Mouse (Mus musculus) midbrain, embryonic 16.5 days (tissue): ENCODE results near the gene Zfp398. TPM values are rescaled to one million over a fixed set of nuclear protein-coding genes. Genes with fewer than 3 reads are reported as not detected.

ENCODE experiments used
- ATAC-seq: fragments of 200-750 bp; cut with Nextera tagmentation; 2 replicates; pipeline ENCODE4 v1.8.0; 2017; ENCODE audit warnings: moderate TSS enrichment
- H3K27ac ChIP-seq: fragments of 300-500 bp; sonication (generic); 2 replicates; pipeline ENCODE4 v1.5.1; 2014; ENCODE audit warnings: mild to moderate bottlenecking, low read length, mixed read lengths
- H3K27me3 ChIP-seq: fragments of 300-500 bp; sonication (generic); 2 replicates; pipeline ENCODE4 v1.6.1; 2014; ENCODE audit warnings: low read depth, low read length, mixed read lengths; ENCODE audit not compliant: control insufficient read depth, insufficient read depth
- H3K36me3 ChIP-seq: fragments of 300-500 bp; sonication (generic); 2 replicates; pipeline ENCODE4 v1.6.1; 2014; ENCODE audit warnings: mild to moderate bottlenecking, low read length, moderate library complexity, mixed read lengths; ENCODE audit not compliant: control insufficient read depth, insufficient read depth
- H3K4me1 ChIP-seq: fragments of 300-500 bp; sonication (generic); 2 replicates; pipeline ENCODE4 v1.6.1; 2014; ENCODE audit warnings: mild to moderate bottlenecking, low read length, mixed read lengths; ENCODE audit not compliant: control insufficient read depth, insufficient read depth
- H3K4me2 ChIP-seq: fragments of 300-500 bp; sonication (generic); 2 replicates; pipeline ENCODE4 v1.6.1; 2014; ENCODE audit warnings: mild to moderate bottlenecking, low read length, mixed read lengths
- H3K4me3 ChIP-seq: fragments of 300-500 bp; sonication (generic); 2 replicates; pipeline ENCODE4 v1.5.1; 2014; ENCODE audit warnings: low read depth, mild to moderate bottlenecking, low read length, moderate library complexity, mixed read lengths
- H3K9ac ChIP-seq: fragments of 300-500 bp; sonication (generic); 2 replicates; pipeline ENCODE4 v1.6.1; 2014; ENCODE audit warnings: low read depth, low read length, mixed read lengths
- H3K9me3 ChIP-seq: fragments of 300-500 bp; sonication (generic); replicated peaks from 2 replicates; pipeline ENCODE4 v1.6.1; 2014; ENCODE audit warnings: mild to moderate bottlenecking, low read length, mixed read lengths; ENCODE audit not compliant: control insufficient read depth, poor library complexity, severe bottlenecking
- WGBS: fragments of 180-500 bp; shearing (Covaris S2); extraction: QIAGEN DNeasy Blood & Tissue Kit; methylation state at CpG from one replicate; pipeline ENCODE4 v1.1.7; 2014; 5-methylcytosine and 5-hydroxymethylcytosine counted together
- polyA plus RNA-seq: library from polyadenylated mRNA; unstranded; fragments of >200 nt; fragmentation: Nextera tagmentation; extraction: Ambion mirVana; gene quantifications from 2 replicates; pipeline ENCODE4 v1.2.1, GENCODE M21; 2015

Gene Zfp398
- polyA plus RNA-seq, 1 experiment from 2014 or later, result 18.9 TPM

- Histone ChIP-seq H3K4me2 (no peak overlapping the region), H3K27ac (no peak overlapping the region), H3K9me3 (no peaks in the 10 kb centered on the region), H3K9ac (no peak overlapping the region), H3K4me1 (no peaks in the 10 kb centered on the region), H3K36me3 (peaks cover 51% of the 10 kb centered on the region), H3K27me3 (no peaks in the 10 kb centered on the region), H3K4me3 (no peak overlapping the region)
- WGBS, result 44% methylated on average over 19 of the region's 19 CpGs
- ATAC-seq, result no peak
Measured at GRCm38 (mm10) chr6:47904361-47904760, 68.9 kb downstream of the Zfp398 start.

- H3K4me2 ChIP-seq, result no peak overlapping the region
- H3K9me3 ChIP-seq, result no peaks in the 10 kb centered on the region
- H3K27ac ChIP-seq, result no peak overlapping the region
- H3K4me1 ChIP-seq, result no peaks in the 10 kb centered on the region
- no peaks in the 10 kb centered on the region for H3K27me3 ChIP-seq
- H3K4me3 ChIP-seq, result no peak overlapping the region
- no peak overlapping the region for H3K9ac ChIP-seq
- peaks cover 48% of the 10 kb centered on the region for H3K36me3 ChIP-seq
- WGBS, result 60% methylated on average over 44 of the region's 44 CpGs
- peak; percentile 34; the same call in 1 of the 2 replicates for ATAC-seq
Measured at GRCm38 (mm10) chr6:47904917-47905695, 69.6 kb downstream of the Zfp398 start.

DNA sequence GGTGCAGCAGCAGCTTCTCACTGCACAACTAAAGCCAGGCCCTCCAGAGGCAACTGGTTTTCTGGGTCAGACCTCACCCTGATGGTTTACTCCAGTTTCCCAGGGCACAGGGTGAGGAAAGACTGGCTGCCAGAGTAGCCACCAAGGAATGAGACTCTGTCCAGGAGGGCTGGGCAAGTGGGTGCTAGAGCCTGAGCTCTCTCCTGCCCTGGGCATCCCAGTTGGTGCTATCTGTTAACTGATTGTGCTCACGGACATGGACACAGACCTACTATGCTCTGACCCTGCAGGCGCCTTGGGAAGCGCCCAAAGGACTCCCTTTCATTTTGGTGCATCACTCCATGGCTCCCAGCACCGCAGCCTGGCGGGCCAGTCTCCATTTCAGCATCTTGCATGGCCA is 70.9 kb downstream of the Zfp398 start:
- Histone ChIP-seq H3K4me2 (no peak overlapping the region), H3K27me3 (no peaks in the 10 kb centered on the region), H3K9me3 (no peaks in the 10 kb centered on the region), H3K4me3 (no peak overlapping the region), H3K36me3 (peaks cover 41% of the 10 kb centered on the region), H3K4me1 (no peaks in the 10 kb centered on the region), H3K9ac (no peak overlapping the region), H3K27ac (no peak overlapping the region)
- ATAC-seq, result no peak
- WGBS, result 97% methylated on average over 5 of the region's 5 CpGs

DNA sequence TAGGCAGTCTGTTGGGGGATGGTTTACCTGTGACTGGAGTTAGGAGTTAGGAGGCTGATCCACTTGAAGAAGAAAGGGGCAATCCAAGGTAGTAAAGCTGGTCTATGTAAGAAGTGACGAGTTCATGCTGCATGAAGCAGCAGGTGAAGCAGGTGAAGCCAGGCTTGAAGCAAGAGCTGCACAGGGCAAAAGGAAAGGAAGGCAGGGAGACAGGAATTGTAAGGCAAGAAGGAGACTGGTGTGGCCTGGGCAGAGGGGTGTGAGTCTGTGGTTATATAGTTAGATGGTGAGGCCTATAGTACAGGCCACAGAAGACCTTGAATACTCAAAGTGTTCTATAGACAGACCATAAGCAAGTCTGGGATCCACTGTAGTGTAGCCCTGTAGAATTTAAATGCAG is 73.5 kb downstream of the Zfp398 start:
- no peaks in the 10 kb centered on the region for H3K4me1 ChIP-seq
- 88% methylated on average over 1 of the region's 1 CpGs for WGBS
- H3K4me2 ChIP-seq, result no peak overlapping the region
- no peak overlapping the region for H3K9ac ChIP-seq
- H3K27ac ChIP-seq, result no peak overlapping the region
- H3K27me3 ChIP-seq, result no peaks in the 10 kb centered on the region
- peaks cover 27% of the 10 kb centered on the region for H3K36me3 ChIP-seq
- no peak for ATAC-seq
- no peak overlapping the region for H3K4me3 ChIP-seq
- H3K9me3 ChIP-seq, result no peaks in the 10 kb centered on the region

- no peak for ATAC-seq
- H3K27ac ChIP-seq, result no peak overlapping the region
- H3K9ac ChIP-seq, result no peak overlapping the region
- no peak overlapping the region for H3K4me2 ChIP-seq
- WGBS, result 75% methylated on average over 1 of the region's 1 CpGs
- no peak overlapping the region for H3K4me3 ChIP-seq
- H3K27me3 ChIP-seq, result no peaks in the 10 kb centered on the region
- H3K9me3 ChIP-seq, result no peaks in the 10 kb centered on the region
- no peaks in the 10 kb centered on the region for H3K4me1 ChIP-seq
- peaks cover 3% of the 10 kb centered on the region; the same call in 1 of the 2 replicates for H3K36me3 ChIP-seq
Measured at GRCm38 (mm10) chr6:47911650-47912049, 76.2 kb downstream of the Zfp398 start.

DNA sequence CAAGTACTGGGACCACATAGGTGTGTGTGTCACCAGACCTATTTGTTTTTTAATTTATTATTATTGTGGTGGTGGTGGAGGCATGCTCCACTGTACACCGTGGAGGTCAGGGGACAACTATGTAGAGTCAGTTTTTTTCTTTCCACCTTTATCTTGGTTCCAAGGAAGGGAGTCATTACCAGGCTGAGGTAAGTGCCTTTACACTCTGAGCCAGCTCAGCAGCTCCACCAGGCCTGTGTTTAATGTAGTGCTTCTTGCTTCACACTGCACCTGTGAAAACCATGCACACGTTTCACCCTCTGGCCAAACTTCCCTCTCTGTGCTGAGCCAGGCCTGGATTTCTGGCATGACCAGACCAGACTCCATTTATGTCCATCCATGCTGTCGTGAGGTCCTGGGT is 77.5 kb downstream of the Zfp398 start:
- no peak overlapping the region for H3K4me3 ChIP-seq
- no peak overlapping the region for H3K9ac ChIP-seq
- no peak for ATAC-seq
- H3K27ac ChIP-seq, result no peak overlapping the region
- no peaks in the 10 kb centered on the region for H3K9me3 ChIP-seq
- 67% methylated on average over 3 of the region's 3 CpGs for WGBS
- H3K36me3 ChIP-seq, result no peaks in the 10 kb centered on the region
- H3K4me2 ChIP-seq, result no peak overlapping the region
- H3K27me3 ChIP-seq, result no peaks in the 10 kb centered on the region
- H3K4me1 ChIP-seq, result no peaks in the 10 kb centered on the region

GRCm38 (mm10) chr6:47917051-47917450 is 81.6 kb downstream of the Zfp398 start:
- Histone ChIP-seq H3K27ac (no peak overlapping the region), H3K36me3 (no peaks in the 10 kb centered on the region), H3K4me3 (no peak overlapping the region), H3K4me1 (peaks cover 10% of the 10 kb centered on the region), H3K9ac (no peak overlapping the region), H3K9me3 (no peaks in the 10 kb centered on the region), H3K27me3 (no peaks in the 10 kb centered on the region), H3K4me2 (no peak overlapping the region)
- no peak for ATAC-seq
- WGBS, result 83% methylated on average over 5 of the region's 5 CpGs

DNA sequence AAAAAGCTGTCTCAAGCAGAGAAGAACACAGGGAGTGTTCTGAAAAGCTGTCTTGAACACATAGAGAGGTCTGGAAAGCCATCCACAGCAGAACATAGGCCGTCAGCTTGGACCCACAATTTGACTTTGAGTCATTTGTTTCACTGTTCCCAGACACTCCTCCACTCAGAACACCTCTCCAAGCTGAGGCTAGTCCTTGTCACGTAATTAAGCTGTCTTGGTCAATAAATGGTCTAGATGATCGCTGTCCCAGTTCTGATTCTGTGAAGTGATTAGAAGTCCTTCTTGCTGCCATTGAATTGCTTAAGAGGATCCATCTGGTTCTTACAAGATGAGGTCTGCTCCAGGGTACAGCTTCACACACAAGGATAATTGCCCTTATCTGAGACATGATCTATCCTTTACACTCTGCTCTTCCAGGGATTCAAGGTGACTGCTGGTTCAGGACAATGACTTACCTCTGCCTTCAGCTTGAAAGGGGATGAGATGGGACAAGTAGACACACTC is 83.4 kb downstream of the Zfp398 start:
- no peaks in the 10 kb centered on the region for H3K9me3 ChIP-seq
- no peaks in the 10 kb centered on the region for H3K36me3 ChIP-seq
- no peak overlapping the region for H3K4me2 ChIP-seq
- WGBS, result 78% methylated on average over 3 of the region's 3 CpGs
- peaks cover 15% of the 10 kb centered on the region for H3K4me1 ChIP-seq
- H3K27me3 ChIP-seq, result no peaks in the 10 kb centered on the region
- ATAC-seq, result no peak
- H3K4me3 ChIP-seq, result no peak overlapping the region
- no peak overlapping the region for H3K27ac ChIP-seq
- H3K9ac ChIP-seq, result no peak overlapping the region

- Histone ChIP-seq H3K4me2 (peak overlapping the region; percentile 58), H3K27ac (peak overlapping the region; percentile 95), H3K9me3 (no peaks in the 10 kb centered on the region), H3K9ac (peak overlapping the region; percentile 85; the same call in 1 of the 2 replicates), H3K4me1 (peaks cover 15% of the 10 kb centered on the region), H3K4me3 (peak overlapping the region; percentile 85), H3K27me3 (no peaks in the 10 kb centered on the region), H3K36me3 (no peaks in the 10 kb centered on the region)
- peak; percentile 46 for ATAC-seq
- 27% methylated on average over 11 of the region's 11 CpGs for WGBS
Measured at GRCm38 (mm10) chr6:47919646-47920446, 84.4 kb downstream of the Zfp398 start.
